Mouse (Mus musculus): ENCODE data around the gene Mrpl12. TPM values are rescaled to one million over a fixed set of nuclear protein-coding genes. Genes with fewer than 3 reads are reported as not detected.

Gene Mrpl12
- polyA plus RNA-seq, 1 experiment from 2014 or later = 144 TPM

DNA sequence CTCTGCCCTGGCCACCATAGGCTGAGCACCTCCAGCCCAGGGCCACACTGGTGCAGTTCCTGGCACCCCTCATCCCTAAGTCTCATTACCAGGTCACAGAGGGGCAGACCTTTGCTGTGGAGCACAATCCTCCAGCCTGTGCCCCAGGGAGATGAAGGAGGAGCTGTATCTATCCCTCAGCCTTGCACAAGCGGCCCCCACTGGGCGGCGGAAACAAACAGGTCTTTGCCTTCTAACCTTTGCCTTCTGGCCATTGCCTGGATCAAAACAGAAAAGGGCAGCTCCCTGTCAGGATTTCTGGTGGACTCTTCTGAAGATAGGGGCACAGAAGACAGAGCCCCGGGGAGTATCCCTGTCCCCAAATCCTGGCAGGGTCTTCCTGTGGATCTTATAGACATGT, 44.5 kb downstream of the Mrpl12 start:
- Histone ChIP-seq H3K4me3 (replicated peaks) (no peak overlapping the region), H3K36me3 (no peaks in the 10 kb centered on the region), H3K27me3 (replicated peaks) (peaks cover 63% of the 10 kb centered on the region), H3K27ac (replicated peaks) (no peak overlapping the region), H3K9me3 (replicated peaks) (no peaks in the 10 kb centered on the region), H3K4me1 (peaks cover 10% of the 10 kb centered on the region), H3K4me2 (no peak overlapping the region), H3K9ac (replicated peaks) (no peak overlapping the region)
- WGBS = 72% methylated on average over 4 of the region's 4 CpGs
- no peak for ATAC-seq (ENCODE audit: low FRiP score)

DNA sequence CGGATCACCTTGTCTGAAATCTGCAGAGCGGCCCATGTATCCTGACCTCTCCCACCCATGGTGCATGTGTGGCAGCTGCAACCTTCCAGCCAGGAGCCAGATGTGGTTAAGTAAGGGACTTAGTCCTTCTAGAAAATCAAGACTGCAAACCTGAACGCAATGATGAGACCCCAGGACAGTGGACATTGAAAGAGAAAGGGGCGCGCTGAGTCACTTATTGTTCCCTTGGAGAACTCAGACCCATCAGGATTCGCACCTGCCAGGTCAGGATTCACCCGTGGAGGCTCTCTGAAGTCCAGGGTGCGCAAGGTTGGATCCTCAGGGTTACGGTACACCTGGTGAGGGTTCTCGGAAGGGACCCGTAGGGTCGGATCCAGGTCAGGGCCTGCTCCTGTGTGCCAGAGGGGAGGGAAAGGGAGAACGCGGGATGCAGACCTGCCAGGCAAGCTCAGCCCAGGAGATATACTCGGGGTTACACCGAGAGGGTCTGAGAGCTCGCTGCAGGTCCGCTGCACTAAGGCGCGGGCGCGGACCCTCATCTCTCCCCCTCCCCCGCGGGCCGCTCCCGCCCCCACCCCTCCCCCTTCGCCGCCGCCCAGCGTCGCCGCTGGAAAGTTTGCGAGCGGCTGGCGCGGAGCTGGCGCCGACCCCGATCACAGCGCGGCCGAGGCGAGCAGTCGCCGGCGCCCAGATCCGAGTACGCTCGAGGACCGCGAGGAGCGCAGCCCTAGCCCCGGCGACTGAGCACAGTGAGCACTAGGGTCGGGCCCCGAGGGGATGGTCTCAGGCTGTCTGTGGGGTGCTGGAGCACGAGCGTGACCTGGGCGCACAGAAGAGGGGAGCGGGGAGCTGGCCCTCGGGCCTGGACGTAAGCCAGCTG, 45.9 kb downstream of the Mrpl12 start, which contains the start of gene Gcgr:
Gene Gcgr, plus strand, starts transcription at position 615 of the 880 bp plus-strand sequence.
- no peak for ATAC-seq (ENCODE audit: low FRiP score)
- no peaks in the 10 kb centered on the region for H3K36me3 ChIP-seq
- H3K9ac ChIP-seq (replicated peaks) = peak within 1 kb of the TSS; percentile 31
- peaks cover 75% of the 10 kb centered on the region for H3K27me3 ChIP-seq (replicated peaks)
- H3K27ac ChIP-seq (replicated peaks) = no peak within 1 kb of the TSS
- peak within 1 kb of the TSS; percentile 65 for H3K4me2 ChIP-seq
- peak within 1 kb of the TSS; percentile 34 for H3K4me3 ChIP-seq (replicated peaks)
- 9% methylated on average over 48 of the region's 62 CpGs for WGBS
- H3K9me3 ChIP-seq (replicated peaks) = no peaks in the 10 kb centered on the region
- H3K4me1 ChIP-seq = peaks cover 10% of the 10 kb centered on the region

- H3K4me2 ChIP-seq = no peak overlapping the region
- 34% methylated on average over 9 of the region's 9 CpGs for WGBS
- H3K27me3 ChIP-seq (replicated peaks) = peaks cover 75% of the 10 kb centered on the region
- no peak for ATAC-seq (ENCODE audit: low FRiP score)
- no peak overlapping the region for H3K9ac ChIP-seq (replicated peaks)
- no peak overlapping the region for H3K27ac ChIP-seq (replicated peaks)
- H3K36me3 ChIP-seq = no peaks in the 10 kb centered on the region
- H3K4me3 ChIP-seq (replicated peaks) = no peak overlapping the region
- H3K4me1 ChIP-seq = peaks cover 10% of the 10 kb centered on the region
- H3K9me3 ChIP-seq (replicated peaks) = no peaks in the 10 kb centered on the region
Observed at GRCm38 (mm10) chr11:120531646-120532045, 47.2 kb downstream of the Mrpl12 start.

GRCm38 (mm10) chr11:120534093-120534492, 49.7 kb downstream of the Mrpl12 start:
- peaks cover 59% of the 10 kb centered on the region for H3K27me3 ChIP-seq (replicated peaks)
- H3K4me2 ChIP-seq = no peak overlapping the region
- no peak for ATAC-seq (ENCODE audit: low FRiP score)
- H3K9me3 ChIP-seq (replicated peaks) = no peaks in the 10 kb centered on the region
- 81% methylated on average over 8 of the region's 8 CpGs for WGBS
- H3K36me3 ChIP-seq = no peaks in the 10 kb centered on the region
- no peak overlapping the region for H3K27ac ChIP-seq (replicated peaks)
- no peak overlapping the region for H3K4me3 ChIP-seq (replicated peaks)
- no peak overlapping the region for H3K9ac ChIP-seq (replicated peaks)
- peaks cover 18% of the 10 kb centered on the region for H3K4me1 ChIP-seq

DNA sequence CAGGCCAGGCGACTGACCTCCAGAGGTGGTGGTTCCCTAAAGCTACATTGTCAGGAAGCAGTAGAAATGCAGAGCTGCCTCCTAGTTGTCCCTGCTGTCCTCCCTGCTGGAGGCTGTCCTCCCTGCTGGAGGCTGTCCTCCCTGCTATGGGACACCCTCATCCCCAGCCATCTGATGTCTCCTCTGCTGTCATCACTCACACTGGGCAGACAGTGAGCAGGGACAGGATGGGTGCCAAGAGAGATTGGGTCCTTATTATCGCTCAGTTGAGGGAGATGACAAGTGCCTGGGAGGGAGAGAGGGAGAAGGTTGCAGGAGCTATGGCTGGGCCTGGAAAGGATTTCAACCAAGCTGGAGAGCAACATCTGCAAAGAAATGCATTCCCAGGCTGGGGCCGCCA, 50.7 kb downstream of the Mrpl12 start:
- Histone ChIP-seq H3K9me3 (replicated peaks) (no peaks in the 10 kb centered on the region), H3K4me3 (replicated peaks) (no peak overlapping the region), H3K27me3 (replicated peaks) (peaks cover 49% of the 10 kb centered on the region), H3K4me1 (peaks cover 28% of the 10 kb centered on the region), H3K9ac (replicated peaks) (no peak overlapping the region), H3K36me3 (no peaks in the 10 kb centered on the region), H3K4me2 (no peak overlapping the region), H3K27ac (replicated peaks) (no peak overlapping the region)
- 87% methylated on average over 3 of the region's 3 CpGs for WGBS
- ATAC-seq (ENCODE audit: low FRiP score) = no peak

DNA sequence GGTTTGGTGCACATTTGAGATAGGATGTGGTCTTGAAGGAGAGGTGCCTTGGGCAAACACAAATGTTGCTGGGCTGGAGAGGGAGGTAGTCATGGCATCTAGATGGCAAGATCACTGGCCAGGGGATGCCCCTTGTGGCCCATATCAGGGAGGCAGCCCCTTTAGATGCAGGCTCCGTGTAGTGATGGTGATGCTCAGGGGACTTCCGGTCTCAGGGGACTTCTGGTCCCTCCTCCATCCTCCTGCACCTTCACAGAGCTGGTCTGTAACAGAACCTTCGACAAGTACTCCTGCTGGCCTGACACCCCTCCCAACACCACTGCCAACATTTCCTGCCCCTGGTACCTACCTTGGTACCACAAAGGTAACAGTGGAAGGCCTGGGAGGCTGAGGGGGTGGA, 51.4 kb downstream of the Mrpl12 start:
- 84% methylated on average over 3 of the region's 3 CpGs for WGBS
- peaks cover 22% of the 10 kb centered on the region for H3K4me1 ChIP-seq
- H3K9ac ChIP-seq (replicated peaks) = no peak overlapping the region
- H3K27ac ChIP-seq (replicated peaks) = no peak overlapping the region
- H3K27me3 ChIP-seq (replicated peaks) = peaks cover 42% of the 10 kb centered on the region
- no peak overlapping the region for H3K4me2 ChIP-seq
- ATAC-seq (ENCODE audit: low FRiP score) = no peak
- no peak overlapping the region for H3K4me3 ChIP-seq (replicated peaks)
- no peaks in the 10 kb centered on the region for H3K9me3 ChIP-seq (replicated peaks)
- no peaks in the 10 kb centered on the region for H3K36me3 ChIP-seq

DNA sequence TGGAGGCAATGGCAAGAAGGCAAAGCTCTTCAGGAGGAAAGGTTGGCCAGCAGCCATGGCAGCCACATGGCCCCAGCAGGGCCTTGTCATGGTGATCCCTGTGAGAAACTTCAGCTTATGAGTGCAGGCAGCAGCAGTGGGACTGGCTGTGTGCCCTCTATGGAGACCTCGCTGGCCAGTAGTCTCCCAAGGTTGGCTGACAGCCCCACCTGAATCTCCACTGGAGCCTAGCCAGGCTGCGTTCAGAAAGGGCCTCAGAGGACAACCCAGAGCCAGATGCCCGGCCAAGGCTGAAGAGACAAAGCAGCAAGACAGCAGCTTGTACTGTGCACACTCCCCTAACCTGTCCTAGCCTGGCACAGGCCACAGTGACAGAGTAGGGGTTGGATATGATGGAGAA, 54.1 kb downstream of the Mrpl12 start:
- no peaks in the 10 kb centered on the region for H3K9me3 ChIP-seq (replicated peaks)
- WGBS = 66% methylated on average over 3 of the region's 3 CpGs
- H3K4me1 ChIP-seq = peaks cover 20% of the 10 kb centered on the region
- H3K9ac ChIP-seq (replicated peaks) = no peak overlapping the region
- H3K36me3 ChIP-seq = peaks cover 18% of the 10 kb centered on the region
- H3K4me2 ChIP-seq = no peak overlapping the region
- peak overlapping the region; percentile 38; the same call in 1 of the 2 replicates for H3K27ac ChIP-seq (replicated peaks)
- H3K27me3 ChIP-seq (replicated peaks) = peaks cover 15% of the 10 kb centered on the region
- no peak overlapping the region for H3K4me3 ChIP-seq (replicated peaks)
- no peak for ATAC-seq (ENCODE audit: low FRiP score)

Other genes with a start within 250 kb of the Mrpl12 start
- gene Actg1, start 136.1 kb upstream of the Mrpl12 start, polyA plus RNA-seq (2015; fragmentation: Nextera tagmentation; extraction: Ambion mirVana) = 3,602 and 3,776 TPM in 2 replicates
- gene Fscn2, start 123.1 kb upstream of the Mrpl12 start, polyA plus RNA-seq (2015; fragmentation: Nextera tagmentation; extraction: Ambion mirVana) = 0.64 and 1.4 TPM in 2 replicates
- gene Faap100, start 105.8 kb upstream of the Mrpl12 start, polyA plus RNA-seq (2015; fragmentation: Nextera tagmentation; extraction: Ambion mirVana) = 71.6 and 81.5 TPM in 2 replicates
- 30.2 and 32.6 TPM in 2 replicates for gene Nploc4, start 46.9 kb upstream of the Mrpl12 start, polyA plus RNA-seq (2015; fragmentation: Nextera tagmentation; extraction: Ambion mirVana)
- gene Tspan10, start 42.0 kb upstream of the Mrpl12 start, polyA plus RNA-seq (2015; fragmentation: Nextera tagmentation; extraction: Ambion mirVana) = not detected in 2 replicates
- 0.09 and 0.28 TPM in 2 replicates for gene Pde6g, start 31.1 kb upstream of the Mrpl12 start, polyA plus RNA-seq (2015; fragmentation: Nextera tagmentation; extraction: Ambion mirVana)
- gene Oxld1, start 26.5 kb upstream of the Mrpl12 start, polyA plus RNA-seq (2015; fragmentation: Nextera tagmentation; extraction: Ambion mirVana) = 12.1 and 12.8 TPM in 2 replicates
- 24.5 and 26.6 TPM in 2 replicates for gene Ccdc137, start 26.5 kb upstream of the Mrpl12 start, polyA plus RNA-seq (2015; fragmentation: Nextera tagmentation; extraction: Ambion mirVana)
- 68.1 and 76.7 TPM in 2 replicates for gene Arl16, start 17.0 kb upstream of the Mrpl12 start, polyA plus RNA-seq (2015; fragmentation: Nextera tagmentation; extraction: Ambion mirVana)
- gene Slc25a10, start 7.2 kb downstream of the Mrpl12 start, polyA plus RNA-seq (2015; fragmentation: Nextera tagmentation; extraction: Ambion mirVana) = 27.6 and 33.6 TPM in 2 replicates
- gene Gcgr, start 46.1 kb downstream of the Mrpl12 start, polyA plus RNA-seq (2015; fragmentation: Nextera tagmentation; extraction: Ambion mirVana) = 0.26 and 0.41 TPM in 2 replicates
- gene Mcrip1, start 65.1 kb downstream of the Mrpl12 start, polyA plus RNA-seq (2015; fragmentation: Nextera tagmentation; extraction: Ambion mirVana) = 229 and 235 TPM in 2 replicates
- gene Ppp1r27, start 66.5 kb downstream of the Mrpl12 start, polyA plus RNA-seq (2015; fragmentation: Nextera tagmentation; extraction: Ambion mirVana) = 0.69 and 14.1 TPM in 2 replicates
- 282 and 351 TPM in 2 replicates for gene P4hb, start 88.6 kb downstream of the Mrpl12 start, polyA plus RNA-seq (2015; fragmentation: Nextera tagmentation; extraction: Ambion mirVana)
- gene Arhgdia, start 97.0 kb downstream of the Mrpl12 start, polyA plus RNA-seq (2015; fragmentation: Nextera tagmentation; extraction: Ambion mirVana) = 488 and 542 TPM in 2 replicates
- 219 and 265 TPM in 2 replicates for gene Alyref, start 113.8 kb downstream of the Mrpl12 start, polyA plus RNA-seq (2015; fragmentation: Nextera tagmentation; extraction: Ambion mirVana)
- gene Anapc11, start 113.8 kb downstream of the Mrpl12 start, polyA plus RNA-seq (2015; fragmentation: Nextera tagmentation; extraction: Ambion mirVana) = 206 and 208 TPM in 2 replicates
- gene Npb, start 123.9 kb downstream of the Mrpl12 start, polyA plus RNA-seq (2015; fragmentation: Nextera tagmentation; extraction: Ambion mirVana) = 0.86 and 3.2 TPM in 2 replicates
- 224 and 248 TPM in 2 replicates for gene Pcyt2, start 133.3 kb downstream of the Mrpl12 start, polyA plus RNA-seq (2015; fragmentation: Nextera tagmentation; extraction: Ambion mirVana)
- gene Sirt7, start 140.6 kb downstream of the Mrpl12 start, polyA plus RNA-seq (2015; fragmentation: Nextera tagmentation; extraction: Ambion mirVana) = 43.2 and 45.1 TPM in 2 replicates
- 40.1 and 41.0 TPM in 2 replicates for gene Mafg, start 149.0 kb downstream of the Mrpl12 start, polyA plus RNA-seq (2015; fragmentation: Nextera tagmentation; extraction: Ambion mirVana)
- 19.1 and 20.8 TPM in 2 replicates for gene Pycr1, start 159.2 kb downstream of the Mrpl12 start, polyA plus RNA-seq (2015; fragmentation: Nextera tagmentation; extraction: Ambion mirVana)
- gene Myadml2, start 163.5 kb downstream of the Mrpl12 start, polyA plus RNA-seq (2015; fragmentation: Nextera tagmentation; extraction: Ambion mirVana) = 2.5 and 2.6 TPM in 2 replicates
- 6.1 and 7.1 TPM in 2 replicates for gene Notum, start 176.6 kb downstream of the Mrpl12 start, polyA plus RNA-seq (2015; fragmentation: Nextera tagmentation; extraction: Ambion mirVana)
- gene Aspscr1, start 188.4 kb downstream of the Mrpl12 start, polyA plus RNA-seq (2015; fragmentation: Nextera tagmentation; extraction: Ambion mirVana) = 144 and 148 TPM in 2 replicates
- gene Cenpx, start 229.1 kb downstream of the Mrpl12 start, polyA plus RNA-seq (2015; fragmentation: Nextera tagmentation; extraction: Ambion mirVana) = 108 and 115 TPM in 2 replicates
- 76.8 and 81.3 TPM in 2 replicates for gene Lrrc45, start 229.3 kb downstream of the Mrpl12 start, polyA plus RNA-seq (2015; fragmentation: Nextera tagmentation; extraction: Ambion mirVana)
- gene Rac3, start 236.9 kb downstream of the Mrpl12 start, polyA plus RNA-seq (2015; fragmentation: Nextera tagmentation; extraction: Ambion mirVana) = 459 and 611 TPM in 2 replicates
- gene Dcxr, start 242.7 kb downstream of the Mrpl12 start, polyA plus RNA-seq (2015; fragmentation: Nextera tagmentation; extraction: Ambion mirVana) = 9.4 and 18.9 TPM in 2 replicates
- 0.87 and 10.7 TPM in 2 replicates for gene Cbr2, start 247.5 kb downstream of the Mrpl12 start, polyA plus RNA-seq (2015; fragmentation: Nextera tagmentation; extraction: Ambion mirVana)

Measured in neural tube, embryonic 15.5 days (tissue).